Mouse (Mus musculus) heart, adult 2 months (tissue): ENCODE data around the gene Mthfs. TPM values are rescaled to one million over a fixed set of nuclear protein-coding genes. Genes with fewer than 3 reads are reported as not detected.

ENCODE experiments used
- DNase-seq, 2 experiments: peaks; one replicate each; pipeline ENCODE4 v3.0.0; 2021
- H3K27ac ChIP-seq: fragments of 200-600 bp; 2 replicates; pipeline ENCODE4 v1.8.1; 2022
- H3K27me3 ChIP-seq: fragments of 200-500 bp; 2 replicates; pipeline ENCODE4 v1.6.1; 2012; ENCODE audit warnings: mild to moderate bottlenecking, low read length, inconsistent platforms, mixed read lengths; ENCODE audit not compliant: control insufficient read depth, insufficient read depth
- H3K36me3 ChIP-seq: fragments of 200-500 bp; 2 replicates; pipeline ENCODE4 v1.6.1; 2012; ENCODE audit warnings: low read length, inconsistent platforms; ENCODE audit not compliant: control insufficient read depth, insufficient read depth
- H3K4me1 ChIP-seq: fragments of 200-500 bp; 2 replicates; pipeline ENCODE4 v1.6.1; 2011; ENCODE audit warnings: low read length; ENCODE audit not compliant: control insufficient read depth, insufficient read depth
- H3K4me3 ChIP-seq: fragments of 200-600 bp; 2 replicates; pipeline ENCODE4 v1.8.1; 2022
- H3K79me2 ChIP-seq: fragments of 200-500 bp; replicated peaks from 2 replicates; pipeline ENCODE4 v1.6.1; 2012; ENCODE audit warnings: mild to moderate bottlenecking, inconsistent platforms, low read length, moderate library complexity, mixed read lengths; ENCODE audit not compliant: control insufficient read depth, insufficient read depth
- H3K9ac ChIP-seq: fragments of 200-500 bp; 2 replicates; pipeline ENCODE4 v1.6.1; 2012; ENCODE audit warnings: low read depth, mild to moderate bottlenecking, control low read depth, inconsistent platforms, low read length, mixed read lengths
- CTCF ChIP-seq: fragments of 200-600 bp; IDR thresholded peaks from 2 replicates; pipeline ENCODE4 v1.8.1; 2022; ENCODE audit warnings: antibody characterized with exemption, mild to moderate bottlenecking, moderate library complexity
- EP300 ChIP-seq: fragments of 200-500 bp; IDR thresholded peaks from 2 replicates; pipeline ENCODE4 v1.6.1; 2011; ENCODE audit warnings: low read depth, low read length, control low read depth; ENCODE audit not compliant: insufficient read depth
- POLR2A ChIP-seq: fragments of 200-500 bp; IDR thresholded peaks from 2 replicates; pipeline ENCODE4 v1.6.1; 2011; ENCODE audit warnings: mild to moderate bottlenecking, low read depth, low read length, control low read depth; ENCODE audit not compliant: insufficient read depth
- WGBS: fragments of 180-500 bp; shearing (Covaris S2); methylation state at CpG from one replicate; pipeline ENCODE4 v1.1.7; 2018; 5-methylcytosine and 5-hydroxymethylcytosine counted together
- intact Hi-C: fragments of 180-260 bp; cut with DNase I; formaldehyde crosslinking; loops from one replicate; pipeline ENCODE4 v1.15.1; 2025
- polyA plus RNA-seq: library from polyadenylated mRNA; depleted of rRNA; stranded (reverse); fragments of >200 nt; gene quantifications from 2 replicates; pipeline ENCODE4 v1.2.3, GENCODE M21; 2012
- total RNA-seq, 2 experiments: library from RNA; stranded (reverse); gene quantifications; 2 replicates each; pipeline ENCODE4 v1.2.3; 2021

Gene Mthfs
- total and polyA plus RNA-seq, 3 experiments = 6.3 to 22.2 (median 15.1) TPM

GRCm38 (mm10) chr9:89256556-89257335 lies 46.3 kb downstream of the Mthfs start:
- Histone ChIP-seq H3K27ac (no peak overlapping the region), H3K4me1 (no peaks in the 10 kb centered on the region; the same call in 1 of the 2 replicates), H3K4me3 (no peak overlapping the region), H3K9ac (no peak overlapping the region), H3K27me3 (no peaks in the 10 kb centered on the region), H3K36me3 (no peaks in the 10 kb centered on the region), H3K79me2 (no peaks in the 10 kb centered on the region)
- no peak for TF ChIP-seq EP300
- no peak for TF ChIP-seq POLR2A
- TF ChIP-seq CTCF = no peak
- no peak for DNase-seq
- intact Hi-C loops = no loop called here
- 89% methylated on average over 12 of the region's 12 CpGs for WGBS

GRCm38 (mm10) chr9:89263968-89264367 lies 53.5 kb downstream of the Mthfs start:
- no peak overlapping the region for H3K4me3 ChIP-seq
- no peak overlapping the region for H3K27ac ChIP-seq
- H3K27me3 ChIP-seq = no peaks in the 10 kb centered on the region
- no peak overlapping the region for H3K9ac ChIP-seq
- intact Hi-C loops = no loop called here
- H3K36me3 ChIP-seq = no peaks in the 10 kb centered on the region
- no peaks in the 10 kb centered on the region for H3K79me2 ChIP-seq
- DNase-seq = no peak
- WGBS = 84% methylated on average over 3 of the region's 3 CpGs
- no peaks in the 10 kb centered on the region; the same call in 1 of the 2 replicates for H3K4me1 ChIP-seq
- TF ChIP-seq POLR2A (no peak), CTCF (no peak), EP300 (no peak)

- Histone ChIP-seq H3K9ac (no peak overlapping the region), H3K79me2 (no peaks in the 10 kb centered on the region), H3K36me3 (no peaks in the 10 kb centered on the region), H3K27me3 (no peaks in the 10 kb centered on the region), H3K4me1 (no peaks in the 10 kb centered on the region), H3K4me3 (no peak overlapping the region), H3K27ac (no peak overlapping the region)
- TF ChIP-seq EP300 (no peak), CTCF (no peak), POLR2A (no peak)
- 88% methylated on average over 1 of the region's 1 CpGs for WGBS
- DNase-seq = no peak
- intact Hi-C loops = no loop called here
Observed at GRCm38 (mm10) chr9:89264571-89264970, 54.1 kb downstream of the Mthfs start.

GRCm38 (mm10) chr9:89267093-89267492 lies 56.6 kb downstream of the Mthfs start:
- no peak for DNase-seq

GRCm38 (mm10) chr9:89267572-89267971 lies 57.1 kb downstream of the Mthfs start:
- Histone ChIP-seq H3K36me3 (no peaks in the 10 kb centered on the region), H3K27me3 (no peaks in the 10 kb centered on the region), H3K4me1 (no peaks in the 10 kb centered on the region), H3K9ac (no peak overlapping the region), H3K79me2 (no peaks in the 10 kb centered on the region), H3K4me3 (no peak overlapping the region), H3K27ac (no peak overlapping the region)
- intact Hi-C loops = no loop called here
- peak in 1 of 2 experiments; percentile 18 for DNase-seq
- no peak for TF ChIP-seq POLR2A
- no peak for TF ChIP-seq CTCF
- TF ChIP-seq EP300 = no peak
- WGBS = 62% methylated on average over 5 of the region's 5 CpGs

More at GRCm38 (mm10) chr9:89267093-89267492, 56.6 kb downstream of the Mthfs start:
- Histone ChIP-seq H3K27me3 (no peaks in the 10 kb centered on the region), H3K79me2 (no peaks in the 10 kb centered on the region), H3K4me1 (no peaks in the 10 kb centered on the region), H3K9ac (no peak overlapping the region), H3K36me3 (no peaks in the 10 kb centered on the region), H3K4me3 (no peak overlapping the region), H3K27ac (no peak overlapping the region)
- intact Hi-C loops = no loop called here
- TF ChIP-seq POLR2A = no peak
- no peak for TF ChIP-seq CTCF
- TF ChIP-seq EP300 = no peak
- 58% methylated on average over 4 of the region's 4 CpGs for WGBS

GRCm38 (mm10) chr9:89270376-89270775 lies 59.9 kb downstream of the Mthfs start:
- no peak overlapping the region for H3K9ac ChIP-seq
- H3K79me2 ChIP-seq = no peaks in the 10 kb centered on the region
- intact Hi-C loops = no loop called here
- no peaks in the 10 kb centered on the region for H3K36me3 ChIP-seq
- DNase-seq = no peak
- no peaks in the 10 kb centered on the region for H3K27me3 ChIP-seq
- no peak overlapping the region for H3K4me3 ChIP-seq
- no peaks in the 10 kb centered on the region for H3K4me1 ChIP-seq
- H3K27ac ChIP-seq = no peak overlapping the region
- 75% methylated on average over 2 of the region's 2 CpGs for WGBS
- TF ChIP-seq POLR2A (no peak), CTCF (no peak), EP300 (no peak)
